Mouse (Mus musculus) urinary bladder, adult 2 months (tissue): Measurements from ENCODE around the gene Gzma. TPM values are rescaled to one million over a fixed set of nuclear protein-coding genes. Genes with fewer than 3 reads are reported as not detected.

ENCODE experiments used
- DNase-seq: peaks from one replicate; pipeline ENCODE4 v3.0.0; 2022; ENCODE audit warnings: low spot score
- polyA plus RNA-seq: library from polyadenylated mRNA; depleted of rRNA; stranded (reverse); fragments of >200 nt; gene quantifications from 2 replicates; pipeline ENCODE4 v1.2.3, GENCODE M21; 2012; rRNA removed

Gene Gzma
- polyA plus RNA-seq, result 4.0 and 5.1 TPM in 2 replicates

DNA sequence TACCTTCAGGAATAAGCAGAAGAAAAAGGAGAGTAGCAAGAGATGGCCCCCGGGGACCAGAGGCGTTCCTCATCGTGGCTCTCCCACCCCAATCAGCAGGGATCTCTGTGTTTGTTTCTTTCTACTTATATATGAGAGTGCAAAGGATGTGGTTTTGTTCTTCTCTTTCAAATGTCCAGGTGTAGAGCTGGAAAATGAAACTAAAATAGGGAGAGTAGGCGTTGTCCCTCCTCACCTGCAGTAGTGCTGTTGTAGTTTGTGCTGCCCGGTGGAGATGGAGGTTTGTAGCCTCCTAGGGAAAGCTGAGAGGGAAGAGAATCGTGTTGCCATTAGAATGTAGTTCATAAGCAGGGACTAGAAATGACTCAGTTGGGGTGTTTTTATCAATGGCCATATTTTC, at the start of gene Gzma:
Gene Gzma (minus strand): TSS at position 103 of the 400 bp plus-strand sequence.
- DNase-seq, result no peak

- no peak for DNase-seq
Measured at GRCm38 (mm10) chr13:113139597-113139996, 38.8 kb upstream of the Gzma start.

- DNase-seq, result no peak
Measured at GRCm38 (mm10) chr13:113129974-113130373, 29.2 kb upstream of the Gzma start.

DNA sequence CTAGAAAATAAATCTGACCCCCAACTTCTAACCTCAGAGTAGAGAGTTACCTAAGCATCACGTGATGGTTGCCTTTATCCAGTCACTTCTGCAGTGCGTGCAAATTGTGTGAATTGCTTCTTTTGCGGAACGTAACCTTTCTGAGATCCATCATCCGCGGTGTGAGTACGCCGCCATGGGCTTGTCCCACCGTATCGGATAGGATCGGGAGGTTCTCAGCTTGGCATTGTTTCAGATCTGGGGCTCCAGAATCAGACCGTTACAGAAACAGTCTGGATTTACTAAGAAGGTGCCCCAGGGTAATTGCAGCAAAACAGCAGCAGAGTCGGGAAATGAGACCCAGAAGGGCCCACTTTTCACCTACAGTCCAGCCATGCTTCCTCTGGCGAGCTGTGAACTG, 20.5 kb upstream of the Gzma start:
- DNase-seq, result no peak

DNA sequence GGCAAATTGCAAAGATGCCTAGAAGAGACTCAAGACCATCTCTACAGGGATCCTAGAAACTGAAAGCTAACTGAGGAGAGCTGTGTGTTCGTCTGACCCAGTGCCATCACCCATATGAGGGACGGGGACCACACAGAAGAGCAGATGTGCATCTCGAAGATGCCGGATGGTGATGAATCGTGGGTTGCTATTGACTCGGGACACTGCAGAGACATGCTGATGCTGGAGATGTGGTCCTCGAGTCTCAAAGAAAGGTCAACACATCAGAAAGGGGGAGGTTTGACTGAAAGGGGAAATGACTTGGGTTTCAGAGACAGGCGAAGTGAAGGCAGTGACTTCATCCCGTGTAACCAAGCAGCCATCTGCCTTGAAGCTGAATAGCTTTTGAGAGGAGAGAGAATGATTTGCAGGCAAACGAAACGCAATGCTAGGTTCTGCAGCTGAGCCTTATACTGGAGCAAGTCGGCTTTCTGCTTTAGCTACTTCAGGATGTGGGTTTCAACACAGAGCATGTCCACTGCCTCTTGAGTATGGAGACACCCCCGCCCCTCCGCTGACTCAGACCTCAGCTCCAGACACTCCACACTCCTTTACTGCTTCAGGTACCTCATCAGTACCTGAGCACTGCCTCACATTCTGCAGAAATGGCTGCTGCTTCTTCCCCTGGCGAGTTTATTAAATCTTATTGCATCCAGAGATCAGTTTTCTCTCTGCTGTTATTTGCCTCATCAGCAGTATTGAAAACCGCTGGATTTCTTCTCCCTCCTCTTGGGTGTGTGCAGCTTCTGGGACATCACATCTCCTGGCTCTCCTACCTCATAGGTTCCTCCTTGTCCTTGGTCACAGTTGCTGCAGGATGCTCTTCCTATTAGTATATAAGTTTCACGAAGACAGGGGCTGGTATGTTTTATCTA, 19.8 kb upstream of the Gzma start:
- DNase-seq, result no peak

DNA sequence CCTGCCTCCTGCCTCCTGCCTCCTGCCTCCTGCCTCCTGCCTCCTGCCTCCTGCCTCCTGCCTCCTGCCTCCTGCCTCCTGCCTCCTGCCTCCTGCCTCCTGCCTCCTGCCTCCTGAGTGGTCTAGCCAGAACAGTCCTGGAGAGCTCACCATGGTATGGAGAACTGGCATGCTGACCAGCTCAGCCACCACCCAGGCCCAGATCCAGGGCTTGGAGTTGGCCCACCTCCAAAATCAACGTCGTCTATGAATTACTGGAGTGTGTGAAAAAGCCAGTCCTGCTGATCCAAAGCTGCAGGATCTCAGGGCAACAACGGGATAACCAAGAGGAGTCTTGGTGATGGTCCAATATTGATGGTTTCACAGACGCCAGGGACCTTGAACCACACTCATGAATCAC, 18.2 kb upstream of the Gzma start:
- DNase-seq, result no peak

DNA sequence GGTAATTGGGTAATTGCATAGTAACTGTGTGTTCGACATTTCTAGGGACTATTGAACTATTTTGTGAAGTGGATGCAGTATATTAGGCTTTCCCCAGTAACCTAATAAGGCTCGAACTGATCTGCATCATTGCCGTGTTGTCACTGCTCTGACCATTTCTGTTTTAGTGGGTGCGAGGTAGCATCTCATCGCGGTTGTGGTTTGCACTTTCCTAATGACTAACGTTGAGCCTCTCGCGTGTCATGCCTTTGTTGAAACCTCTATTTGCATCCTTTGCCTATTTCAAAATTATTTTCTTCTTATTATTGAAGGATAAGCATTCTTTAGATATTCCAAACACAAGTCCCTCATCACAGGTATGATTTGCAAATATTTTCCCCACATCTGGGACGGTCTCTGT, 4.0 kb upstream of the Gzma start:
- no peak for DNase-seq

DNA sequence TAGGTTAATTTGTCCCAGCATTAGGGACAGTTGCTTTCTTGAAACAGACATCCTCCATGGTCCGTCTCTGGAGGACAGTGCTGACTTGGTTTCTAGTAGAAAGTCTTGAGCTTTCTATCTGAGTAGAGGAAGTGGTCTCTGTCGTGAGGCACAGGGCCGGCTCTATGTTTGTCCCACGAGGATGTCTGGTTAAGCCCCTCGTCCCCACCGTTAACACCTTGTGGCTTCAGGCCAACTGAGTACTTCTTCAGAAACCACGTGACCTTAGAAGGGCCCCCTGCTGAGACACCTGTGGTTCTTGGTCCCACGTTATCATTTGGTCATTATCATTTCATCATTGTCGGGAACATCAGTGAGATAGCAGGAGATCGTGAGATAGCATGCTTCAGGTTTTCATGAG, 1.0 kb upstream of the Gzma start:
- DNase-seq, result no peak

DNA sequence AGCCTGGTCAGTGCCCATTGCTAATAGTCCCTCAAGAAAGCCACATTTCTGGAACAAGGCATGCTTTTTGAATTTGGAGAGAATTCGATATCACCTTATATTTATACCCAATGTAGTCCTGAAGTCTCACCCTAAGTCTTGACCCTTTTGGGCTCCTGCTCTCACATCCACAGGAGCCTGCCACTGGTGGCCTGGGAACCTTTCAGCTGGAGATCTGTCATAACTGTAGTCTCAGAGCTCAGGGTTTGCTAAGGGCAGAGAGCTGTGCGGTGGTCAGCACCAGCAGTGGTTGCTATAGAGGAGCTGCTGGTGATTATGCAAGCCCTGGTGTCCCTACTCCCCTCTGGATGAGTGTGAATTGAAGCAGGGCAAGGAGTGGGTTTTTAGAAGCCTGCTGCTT, 2.4 kb downstream of the Gzma start:
- DNase-seq, result no peak

DNA sequence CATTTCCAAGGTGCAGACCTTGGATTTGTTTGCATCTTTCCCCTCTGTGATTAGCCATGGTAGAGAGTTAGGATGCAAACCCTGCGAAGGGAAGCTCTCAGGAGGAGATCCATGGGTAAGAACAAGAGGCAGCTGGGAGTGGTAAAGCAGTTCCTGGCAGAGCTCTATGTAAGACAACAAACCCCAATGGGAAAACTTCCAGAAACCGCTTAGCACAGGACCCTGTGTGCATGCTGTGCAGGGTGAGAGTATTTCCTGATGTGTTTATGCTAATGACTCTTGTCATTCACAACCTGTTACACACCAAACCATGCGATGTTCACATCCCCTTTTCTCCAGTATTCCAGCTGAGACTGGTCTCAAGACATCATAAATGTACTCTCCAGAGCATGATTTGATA, 3.8 kb downstream of the Gzma start:
- no peak for DNase-seq

DNA sequence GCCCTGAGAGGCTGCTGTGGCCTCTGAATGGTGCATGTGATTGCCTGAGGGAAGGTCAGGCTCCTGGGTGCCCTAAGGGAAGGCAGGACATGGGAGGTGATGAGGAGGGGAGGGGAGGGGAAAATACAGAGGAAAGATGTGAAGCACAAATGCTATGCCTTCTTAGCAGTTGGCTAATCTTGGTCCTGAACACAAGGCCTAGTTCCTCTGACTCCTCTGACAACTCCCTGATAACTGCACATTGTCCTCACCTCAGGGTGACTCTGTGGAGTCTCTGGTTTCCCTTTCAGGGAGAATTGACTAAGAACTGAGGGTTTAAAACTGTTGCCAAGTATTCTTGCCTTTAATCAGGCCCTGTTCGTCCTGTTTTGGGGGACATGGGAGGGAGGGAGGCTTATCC, 6.2 kb downstream of the Gzma start:
- no peak for DNase-seq

DNA sequence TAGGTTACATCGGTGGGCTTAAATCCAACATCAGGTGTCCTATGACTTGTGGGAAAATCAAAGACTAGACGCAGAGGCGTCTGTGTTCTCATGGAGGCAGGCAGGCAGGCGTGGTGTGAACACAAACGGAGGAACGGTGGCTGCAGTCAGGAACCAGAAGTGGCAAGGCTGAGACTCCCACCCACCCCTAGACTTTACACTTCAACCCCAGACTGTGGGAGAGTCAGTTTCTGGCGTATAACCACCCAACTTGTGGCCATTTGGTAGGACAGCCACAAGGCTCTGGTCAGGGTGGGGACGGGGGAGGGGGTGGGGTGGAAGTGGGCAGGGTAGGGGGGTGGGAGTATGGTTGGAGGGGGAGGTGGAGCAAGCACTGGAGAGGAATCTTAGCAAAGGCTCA, 10.3 kb downstream of the Gzma start:
- no peak for DNase-seq

DNA sequence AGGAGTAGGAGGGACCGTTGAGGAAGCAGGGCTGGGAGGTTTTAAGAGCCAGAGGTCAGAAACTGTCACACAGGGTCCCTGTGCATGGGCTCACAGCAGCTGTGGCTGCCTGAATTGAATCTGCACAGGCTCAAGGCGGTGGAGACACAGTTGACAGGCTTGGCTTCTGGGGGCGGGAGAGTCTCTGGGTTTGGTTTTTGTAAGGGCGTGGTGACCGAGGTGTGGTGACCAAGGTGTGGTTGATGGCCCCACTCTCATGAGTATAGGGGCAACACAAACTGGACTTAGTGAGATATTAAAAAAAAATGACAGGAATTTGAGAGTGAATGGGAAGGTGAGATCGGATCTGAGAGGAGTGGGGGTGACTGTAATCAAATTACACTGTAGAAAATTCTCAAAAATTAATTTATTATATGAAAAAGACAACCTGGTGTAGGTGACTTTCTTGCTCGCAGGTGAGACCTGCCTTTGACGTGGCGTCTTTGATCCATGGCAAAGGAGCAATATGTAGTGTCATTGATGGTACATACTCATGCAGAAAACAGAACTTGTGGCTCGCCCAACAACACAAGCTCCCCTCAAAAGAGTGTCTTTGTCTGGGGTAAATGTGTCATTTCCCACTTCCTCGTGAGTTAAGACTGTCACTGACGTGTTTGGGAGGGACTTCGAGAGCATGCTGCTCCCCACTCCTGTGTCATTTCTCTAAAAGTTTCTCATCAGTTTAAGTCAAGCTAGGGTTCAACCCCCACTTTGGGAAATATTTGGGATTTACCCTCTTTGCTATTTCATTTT, 13.4 kb downstream of the Gzma start:
- DNase-seq, result no peak

GRCm38 (mm10) chr13:113084732-113085131, 16.0 kb downstream of the Gzma start:
- no peak for DNase-seq

GRCm38 (mm10) chr13:113082101-113082500, 18.7 kb downstream of the Gzma start:
- no peak for DNase-seq

DNA sequence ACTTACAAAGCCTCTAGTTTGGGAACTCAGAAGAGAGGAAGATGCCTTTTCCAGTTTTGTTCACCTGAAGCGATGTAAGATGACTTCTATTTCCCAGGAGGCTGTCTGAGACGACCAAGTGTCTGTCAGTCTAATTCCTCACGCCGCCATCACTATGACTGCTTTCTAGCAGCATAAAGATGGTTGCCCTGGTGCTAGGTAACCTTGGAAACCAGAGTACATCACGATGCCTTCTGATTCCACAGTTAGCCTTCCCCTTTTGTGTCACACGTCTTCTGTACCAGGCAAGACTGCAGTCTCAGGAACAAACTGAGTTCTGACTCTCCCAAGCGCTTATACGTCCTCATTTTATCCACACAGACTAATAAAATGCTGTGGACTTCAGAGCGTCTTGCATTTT, 21.8 kb downstream of the Gzma start:
- DNase-seq, result no peak

- DNase-seq, result no peak
Measured at GRCm38 (mm10) chr13:113064542-113064941, 36.2 kb downstream of the Gzma start.

DNA sequence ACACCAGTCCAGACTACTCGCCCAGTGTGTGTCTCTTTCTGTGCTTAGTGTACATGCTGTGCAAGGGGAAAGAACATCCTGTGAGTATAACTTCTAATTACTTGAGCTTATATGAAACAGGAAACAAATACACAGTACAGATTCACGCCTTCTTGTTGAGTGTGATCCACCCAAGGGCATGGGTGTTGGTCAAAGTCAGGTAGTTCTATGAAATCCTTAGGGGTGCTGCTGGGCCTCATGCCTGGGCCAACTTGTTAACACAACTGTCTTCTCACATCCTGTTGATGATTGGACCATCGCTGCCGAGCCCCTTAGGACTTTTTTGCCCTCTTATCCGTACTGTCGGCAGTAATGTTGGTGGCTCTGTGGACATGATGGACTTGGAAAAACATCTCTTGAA, 39.0 kb downstream of the Gzma start:
- DNase-seq, result no peak

GRCm38 (mm10) chr13:113055826-113056225, 45.0 kb downstream of the Gzma start:
- no peak for DNase-seq

- no peak for DNase-seq
Measured at GRCm38 (mm10) chr13:113054230-113054629, 46.6 kb downstream of the Gzma start.

DNA sequence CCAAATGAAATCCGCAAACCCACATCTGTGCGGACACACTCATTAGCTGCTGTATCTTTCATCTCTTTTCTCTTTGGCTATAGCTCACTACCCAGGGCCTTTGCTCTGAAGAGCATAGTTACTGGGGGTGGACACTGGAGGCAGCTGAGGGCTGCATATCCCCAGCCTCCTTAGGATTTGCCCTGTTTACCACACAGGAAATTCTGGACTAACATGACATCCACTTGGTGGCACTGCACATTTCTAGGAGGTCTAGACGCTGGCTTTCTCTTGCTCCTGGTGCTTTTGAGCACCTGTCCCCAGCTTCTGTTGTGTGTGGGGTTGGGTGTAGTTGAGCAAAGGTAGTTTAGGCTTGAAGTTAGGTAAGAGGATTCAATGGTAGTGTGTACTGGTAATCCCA, 53.1 kb downstream of the Gzma start:
- DNase-seq, result no peak

- DNase-seq, result no peak
Measured at GRCm38 (mm10) chr13:113047018-113047417, 53.8 kb downstream of the Gzma start.
